Mouse (Mus musculus) ovary, postnatal 10 days (tissue): Measurements from ENCODE around the gene Gm6176.
"Not testable (repeated sequence)": the region's sequence is repeated elsewhere in the genome, so short reads cannot be mapped to it uniquely, and the experiment has no call there.

Source experiments
- DNase-seq: peaks from one replicate; pipeline ENCODE4 v3.0.0; 2022; ENCODE audit warnings: low spot score

Gene Gm6176

GRCm38 (mm10) chr7:22056205-22056604 lies at the start of gene Gm6176:
Gm6176 (minus strand) TSS chr7:22056305.
- DNase-seq: not testable (repeated sequence)

- not testable (repeated sequence) for DNase-seq
Measured at GRCm38 (mm10) chr7:22068757-22069156, 12.7 kb upstream of the Gm6176 start, which contains the start of gene Vmn1r139. Vmn1r139 (plus strand) TSS chr7:22069057.

- not testable (repeated sequence) for DNase-seq
Measured at GRCm38 (mm10) chr7:22028797-22029196, 27.3 kb downstream of the Gm6176 start, which contains the start of gene Vmn1r138. Vmn1r138 (minus strand) TSS chr7:22028897.
